Mouse (Mus musculus) bone marrow macrophage, adult 2 months (primary cell): ENCODE results near the gene Dock4.

Source experiments
- CTCF ChIP-seq: IDR thresholded peaks from 2 replicates; pipeline ENCODE4 v1.5.1; 2012; ENCODE audit warnings: low read depth, mild to moderate bottlenecking, low read length, moderate library complexity
- POLR2A ChIP-seq: IDR thresholded peaks from 2 replicates; pipeline ENCODE4 v1.6.1; 2012; ENCODE audit warnings: mild to moderate bottlenecking, low read depth, low read length, borderline replicate concordance

GRCm38 (mm10) chr12:40746081-40746480, 300.3 kb downstream of the Dock4 start:
- no peak for TF ChIP-seq CTCF
- TF ChIP-seq POLR2A = no peak
